Mouse (Mus musculus): Measurements from ENCODE around the gene Luc7l.

Gene Luc7l

DNA sequence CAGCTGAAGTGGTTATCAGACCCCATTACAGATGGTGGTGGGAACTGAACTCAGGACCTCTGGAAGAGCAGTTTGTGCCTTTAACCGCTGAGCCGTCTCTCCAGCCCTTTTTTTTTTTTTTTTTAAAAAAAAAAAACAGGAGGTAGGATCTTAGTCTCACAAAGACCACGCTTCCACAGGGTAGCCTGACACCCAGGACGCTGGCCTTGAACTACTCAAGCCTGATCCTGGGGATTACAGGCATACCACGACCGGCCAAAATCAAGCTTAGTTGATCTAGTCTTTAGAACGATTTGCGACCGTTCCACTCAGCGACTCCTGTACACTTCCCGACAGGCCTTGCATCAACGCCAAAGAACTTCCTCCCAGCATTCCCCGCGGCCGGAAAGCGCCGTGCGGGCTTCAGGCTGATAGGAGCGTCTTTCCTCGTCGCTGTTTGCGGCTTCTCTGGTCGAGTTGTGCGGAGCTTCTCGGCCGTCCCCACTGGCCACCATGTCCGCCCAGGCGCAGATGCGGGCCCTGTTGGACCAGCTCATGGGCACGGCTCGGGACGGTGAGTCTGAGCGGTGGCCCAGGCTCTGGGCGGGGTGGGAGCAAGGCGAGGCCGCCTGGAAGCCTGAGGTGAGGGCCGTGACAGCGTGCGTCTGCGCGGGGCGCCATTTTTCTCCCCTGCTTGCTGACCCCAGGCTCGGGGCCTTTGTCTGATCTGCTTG, at the start of gene Luc7l:
Gene Luc7l (plus strand): TSS at position 358 of the 713 bp plus-strand sequence.
- DNase-seq (ENCODE audit: inconsistent age in 2 of 2, low spot score in 1 of 2): peak; percentile 95 to 99

DNA sequence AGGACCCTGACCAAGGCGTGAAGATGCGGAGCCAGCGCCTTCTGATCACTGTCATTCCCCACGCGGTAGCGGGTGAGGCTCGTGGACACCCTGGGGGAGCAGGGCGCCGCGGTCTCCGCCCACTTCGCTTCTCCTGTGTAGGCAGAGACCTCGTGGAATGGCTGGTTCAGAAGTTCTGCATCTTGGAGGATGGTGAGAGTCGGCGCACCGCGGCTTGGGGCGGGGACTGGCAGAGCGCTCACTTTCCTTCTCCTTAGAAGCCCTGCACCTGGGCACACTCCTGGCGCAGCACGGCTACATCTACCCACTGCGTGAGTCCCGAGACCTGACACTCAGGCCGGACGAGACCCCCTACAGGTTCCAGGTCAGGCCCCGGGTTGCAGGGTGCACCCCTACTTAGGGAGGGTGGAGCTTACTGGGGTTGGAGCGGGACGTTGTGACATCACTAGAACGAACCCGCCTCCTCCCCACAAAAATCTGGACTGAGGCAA, 49.3 kb upstream of the Luc7l start:
- DNase-seq (ENCODE audit: inconsistent age in 2 of 2, low spot score in 1 of 2): peak; percentile 82 to 93

DNA sequence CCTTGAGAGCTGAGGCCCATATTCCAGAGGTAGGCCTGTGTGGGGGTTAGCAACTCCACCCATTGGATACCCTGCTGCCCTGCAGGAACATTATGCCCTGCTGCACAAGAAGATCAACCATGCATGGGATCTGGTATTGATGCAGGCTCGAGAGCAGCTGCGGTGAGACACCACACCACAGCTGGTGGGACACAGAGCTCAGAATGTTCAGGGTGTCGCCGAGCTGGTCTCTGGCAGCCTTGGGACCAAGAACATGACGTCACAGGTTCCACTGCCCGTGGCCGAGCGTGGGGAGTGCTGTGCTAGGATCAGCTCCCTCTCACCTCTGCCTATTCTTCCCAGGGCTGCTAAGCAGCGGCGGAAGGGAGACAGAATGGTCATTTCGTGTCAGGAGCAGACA, 47.9 kb upstream of the Luc7l start:
- peak; percentile 57 to 62 for DNase-seq (ENCODE audit: inconsistent age in 2 of 2, low spot score in 1 of 2)

DNA sequence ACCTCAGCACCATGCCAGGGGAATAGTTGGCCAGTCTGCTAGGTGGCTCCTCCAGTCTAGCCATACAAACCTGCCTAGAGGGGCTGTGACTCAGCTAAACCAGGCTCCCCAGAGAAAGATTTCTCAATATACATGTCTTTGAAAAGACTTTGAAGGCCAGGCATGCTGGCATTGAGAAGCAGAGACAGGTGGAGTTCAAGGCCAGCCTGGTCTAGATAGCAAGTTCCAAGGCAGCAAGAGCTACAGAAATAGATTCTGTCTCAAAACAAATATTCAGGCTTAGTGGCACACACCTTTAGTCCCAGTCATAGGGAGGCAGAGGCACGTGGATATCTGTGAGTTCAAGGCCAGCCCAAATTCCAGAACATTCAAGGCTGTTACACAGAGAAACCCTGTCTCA, 46.3 kb upstream of the Luc7l start:
- DNase-seq (ENCODE audit: inconsistent age in 2 of 2, low spot score in 1 of 2): peak; percentile 77 to 88

DNA sequence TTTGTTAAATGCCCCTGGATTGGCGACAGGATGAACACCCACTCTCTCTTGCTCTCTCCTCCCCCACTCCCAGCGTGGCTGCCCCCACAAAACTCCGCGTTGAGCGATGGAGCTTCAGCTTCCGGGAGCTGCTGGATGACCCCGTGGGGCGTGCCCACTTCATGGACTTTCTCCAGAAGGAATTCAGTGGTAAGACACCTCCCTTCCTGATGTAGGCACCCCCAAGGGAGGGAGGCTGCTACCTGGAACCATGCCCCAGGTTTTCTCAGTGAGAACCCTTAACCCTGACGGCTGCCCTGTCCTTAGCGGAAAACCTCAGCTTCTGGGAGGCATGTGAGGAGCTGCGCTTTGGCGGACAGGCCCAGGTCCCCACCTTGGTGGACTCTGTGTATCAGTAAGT, 45.0 kb upstream of the Luc7l start, which contains the start of gene Arhgdig:
Gene Arhgdig (minus strand): TSS at position 101 of the 400 bp plus-strand sequence.
- no peak for DNase-seq (ENCODE audit: inconsistent age in 2 of 2, low spot score in 1 of 2)

DNA sequence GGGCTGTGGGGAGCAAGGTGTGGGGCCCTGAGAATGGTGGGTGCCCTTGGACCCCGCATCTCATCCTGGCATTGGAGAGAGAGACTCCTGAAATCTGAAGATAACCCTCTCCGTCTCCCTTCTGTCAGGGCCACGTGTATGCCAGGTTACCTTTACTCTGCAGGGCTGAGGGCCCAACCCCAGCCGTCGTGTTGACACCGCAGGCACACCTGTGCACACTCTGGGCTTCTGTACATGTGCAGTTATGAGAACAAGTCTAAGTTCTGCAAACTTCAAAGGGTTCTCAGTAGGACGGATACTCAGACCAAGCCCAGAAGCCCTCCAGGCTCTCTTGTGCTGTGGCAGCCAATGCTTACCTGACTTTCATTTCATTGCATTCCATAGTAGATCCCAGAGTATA, 40.5 kb upstream of the Luc7l start:
- DNase-seq (ENCODE audit: inconsistent age in 2 of 2, low spot score in 1 of 2): no peak

DNA sequence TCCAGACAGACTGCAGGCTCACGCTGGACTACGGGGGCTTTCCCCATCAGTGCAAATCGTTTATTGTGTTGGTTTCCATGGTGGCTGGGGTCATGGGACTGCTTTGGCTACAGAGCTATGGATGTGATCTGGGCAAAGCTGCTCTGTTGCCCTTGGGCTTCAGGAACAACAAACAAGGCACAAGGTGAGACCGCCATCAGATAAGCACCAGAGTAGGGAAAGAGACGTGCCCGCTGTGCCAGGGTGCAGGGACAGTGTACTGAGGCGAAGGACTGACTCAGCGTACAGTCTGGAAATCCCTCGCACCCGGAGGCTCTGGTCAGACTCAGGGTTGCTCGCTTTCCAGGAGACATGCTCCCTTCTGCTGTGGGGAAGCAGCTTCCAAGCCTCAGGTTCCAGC, 40.0 kb upstream of the Luc7l start:
- no peak for DNase-seq (ENCODE audit: inconsistent age in 2 of 2, low spot score in 1 of 2)

DNA sequence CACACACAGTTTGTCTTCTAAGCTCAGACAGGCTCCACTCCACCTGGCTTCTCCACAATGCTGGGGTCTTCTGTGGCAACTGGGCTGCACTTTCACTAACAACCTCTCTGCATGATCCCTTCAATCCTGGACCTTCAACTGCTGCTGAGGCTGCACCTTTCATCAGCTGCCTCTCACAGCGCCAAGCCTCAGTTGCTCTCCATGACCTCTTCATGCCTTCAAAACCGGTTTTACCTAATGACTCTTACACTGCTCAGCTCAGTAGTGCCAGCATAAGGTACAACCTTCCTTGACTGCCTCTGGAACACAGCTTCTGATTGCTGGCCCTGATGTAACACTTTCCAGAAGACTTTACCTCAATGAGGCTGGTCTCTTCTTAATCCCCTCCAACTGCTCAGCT, 31.2 kb upstream of the Luc7l start:
- no peak for DNase-seq (ENCODE audit: inconsistent age in 2 of 2, low spot score in 1 of 2)

DNA sequence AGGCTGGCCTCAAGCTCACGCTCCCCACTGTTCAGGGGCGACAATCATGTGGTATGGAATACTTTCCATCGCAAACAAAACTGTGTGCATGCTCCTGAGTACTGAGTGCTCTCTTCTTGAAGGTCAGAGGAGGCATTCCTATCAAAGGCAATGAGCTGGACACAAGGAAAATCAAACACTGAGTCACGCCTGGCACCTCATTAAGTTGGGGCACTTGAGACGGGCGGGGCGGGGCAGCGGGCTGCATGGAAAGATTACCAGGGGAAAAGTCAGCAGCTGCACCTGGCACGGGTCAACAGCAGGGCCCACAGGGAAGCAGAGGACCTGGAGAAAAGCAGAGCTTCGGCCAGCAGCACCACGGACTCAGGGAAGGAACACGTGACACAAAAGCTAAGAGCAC, 27.5 kb upstream of the Luc7l start:
- peak; percentile 39 to 48 for DNase-seq (ENCODE audit: inconsistent age in 2 of 2, low spot score in 1 of 2)

DNA sequence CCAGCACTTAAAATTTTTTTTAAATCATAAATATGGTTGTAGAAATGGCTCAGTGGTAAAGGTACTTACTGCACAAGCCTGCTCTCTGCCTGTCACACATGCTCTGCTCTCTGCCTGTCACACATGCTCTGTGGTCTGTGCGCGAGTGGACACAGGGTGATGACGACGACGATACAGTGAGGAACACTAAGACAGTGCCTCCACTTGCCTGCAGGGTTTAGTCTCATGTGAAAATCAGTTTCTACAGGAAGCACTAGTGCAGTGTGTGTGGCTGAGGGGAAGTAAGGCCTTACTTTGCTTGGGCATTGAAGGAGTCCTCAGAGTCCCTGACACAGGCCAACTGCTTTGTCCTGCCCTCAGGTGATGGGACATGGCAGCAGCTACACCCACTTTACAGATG, 22.9 kb upstream of the Luc7l start:
- no peak for DNase-seq (ENCODE audit: inconsistent age in 2 of 2, low spot score in 1 of 2)

DNA sequence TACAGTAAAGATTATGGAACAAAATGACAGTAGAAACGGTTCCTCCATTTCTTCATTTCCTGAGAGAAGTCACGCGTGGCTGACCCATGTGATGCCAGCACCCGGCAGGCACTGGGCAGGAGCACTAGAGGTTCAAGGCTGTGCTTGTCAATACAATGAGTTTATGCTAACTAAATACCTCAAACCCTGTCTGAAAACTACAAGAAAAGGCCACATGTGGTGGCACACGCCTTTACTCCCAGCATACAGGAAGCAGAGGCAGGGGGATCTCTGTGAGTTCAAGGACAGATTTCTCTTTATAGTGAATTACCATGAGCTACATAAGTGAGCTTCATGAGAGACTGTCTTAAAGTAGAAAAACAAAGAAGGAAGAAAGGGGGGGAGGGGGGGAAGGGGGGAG, 21.5 kb upstream of the Luc7l start:
- DNase-seq (ENCODE audit: inconsistent age in 2 of 2, low spot score in 1 of 2): no peak

DNA sequence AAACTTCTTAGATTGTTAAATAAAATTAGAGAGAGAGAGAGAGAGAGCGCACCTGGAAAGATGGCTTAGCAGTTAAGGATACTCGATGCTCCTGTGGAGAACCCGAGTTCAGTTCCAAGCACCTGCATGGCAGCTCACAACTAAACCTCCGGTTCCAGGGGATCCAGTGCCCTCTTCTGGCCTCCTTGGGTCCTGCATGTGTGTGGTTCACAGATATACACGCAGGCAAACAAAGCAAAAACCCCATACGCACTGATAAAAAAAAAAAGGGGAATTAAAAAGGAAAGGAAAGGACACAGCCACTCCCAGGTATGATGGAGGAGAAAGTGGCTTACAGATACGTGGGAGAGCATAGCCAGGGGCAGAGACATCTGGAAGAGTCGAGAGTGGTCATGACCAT, 19.8 kb upstream of the Luc7l start:
- DNase-seq (ENCODE audit: inconsistent age in 2 of 2, low spot score in 1 of 2): no peak

DNA sequence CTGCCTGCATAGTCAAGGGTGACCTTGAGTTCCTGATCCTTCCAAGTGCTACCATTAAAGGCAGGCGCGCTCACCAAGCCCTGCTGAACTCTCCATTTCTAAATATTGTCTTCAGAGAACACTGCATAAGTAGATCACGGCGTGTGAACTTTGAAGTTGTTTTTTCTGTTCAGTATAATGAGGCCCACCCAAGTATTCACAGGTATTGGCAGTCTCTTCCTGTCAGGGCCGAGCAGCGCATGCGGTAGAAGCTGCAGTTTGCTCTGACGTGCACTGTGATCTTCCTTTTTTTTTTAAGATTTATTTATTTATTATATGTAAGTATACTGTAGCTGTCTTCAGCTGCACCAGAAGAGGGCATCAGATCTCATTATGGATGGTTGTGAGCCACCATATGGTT, 18.3 kb upstream of the Luc7l start:
- no peak for DNase-seq (ENCODE audit: inconsistent age in 2 of 2, low spot score in 1 of 2)

DNA sequence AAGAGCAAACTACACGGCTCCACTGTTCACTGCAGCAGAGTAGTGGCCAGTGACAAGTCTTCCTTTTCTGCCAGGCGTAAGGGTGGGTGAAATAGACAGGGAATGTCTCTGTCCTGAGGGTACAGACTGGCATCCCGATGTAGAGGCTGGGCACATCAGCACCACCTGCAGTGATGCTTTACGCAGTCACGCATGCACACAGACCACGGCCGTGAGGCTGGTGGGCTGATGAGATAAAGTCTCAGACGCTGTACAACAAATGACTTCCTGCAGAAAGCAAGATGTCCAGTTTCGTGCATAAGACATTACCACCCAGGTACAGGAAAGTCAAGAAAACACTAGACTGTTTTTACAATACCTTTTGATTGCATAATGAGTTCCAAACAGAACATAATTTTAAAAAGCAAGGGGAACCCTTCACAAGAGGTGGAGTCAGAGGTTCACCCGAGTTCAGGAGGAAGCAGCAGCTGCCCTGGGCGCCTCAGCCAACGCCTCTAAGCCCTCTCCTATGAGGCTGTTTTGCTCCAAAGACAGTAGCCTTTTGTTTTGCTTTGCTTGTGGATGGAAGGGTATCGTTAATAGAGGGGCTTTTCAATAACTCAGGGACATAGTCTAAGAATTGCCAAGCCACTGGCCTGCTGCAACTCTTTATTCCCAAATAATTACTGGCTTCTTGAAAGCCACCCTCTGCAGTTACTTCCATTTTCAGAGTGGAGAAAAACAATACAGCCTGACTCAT, 17.4 kb upstream of the Luc7l start:
- DNase-seq (ENCODE audit: inconsistent age in 2 of 2, low spot score in 1 of 2): peak in 1 of 2 experiments; percentile 52

DNA sequence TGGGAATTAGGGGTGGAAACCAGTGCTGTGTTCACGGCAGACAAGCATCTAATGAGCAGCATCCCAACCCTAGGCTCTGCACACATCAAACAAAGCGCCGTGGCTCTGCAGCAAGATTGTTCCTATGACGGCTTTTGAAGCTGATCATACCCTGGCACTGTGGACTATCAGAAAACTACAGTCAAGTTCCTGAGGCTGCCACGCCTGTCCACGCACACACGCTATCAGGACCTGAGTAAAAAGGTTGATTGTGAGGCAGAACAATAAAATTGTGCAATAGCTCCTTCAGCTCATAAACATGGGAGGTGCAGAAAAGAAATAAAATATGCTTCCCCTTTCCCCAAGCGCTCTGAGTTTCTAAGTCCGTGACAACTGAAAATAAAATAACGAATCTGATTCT, 15.0 kb upstream of the Luc7l start:
- DNase-seq (ENCODE audit: inconsistent age in 2 of 2, low spot score in 1 of 2): no peak

DNA sequence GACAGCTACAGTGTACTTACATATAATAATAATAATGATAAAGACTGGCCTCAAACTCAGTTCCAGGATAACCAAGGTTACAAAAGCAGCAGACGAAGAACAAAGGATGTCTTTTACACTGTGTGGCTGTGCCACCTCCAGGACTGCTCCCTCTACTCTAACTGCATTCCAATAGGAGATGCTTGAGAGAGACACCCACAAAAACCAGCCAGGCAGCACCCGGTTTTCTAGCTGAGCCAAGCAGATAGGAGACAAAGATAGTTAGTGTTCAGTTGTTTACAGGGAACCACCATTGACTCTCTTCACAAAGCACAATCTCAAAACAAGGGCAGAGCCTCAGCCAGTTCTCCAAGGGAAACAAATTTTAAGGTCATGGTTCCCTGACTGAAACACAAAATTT, 13.1 kb upstream of the Luc7l start:
- DNase-seq (ENCODE audit: inconsistent age in 2 of 2, low spot score in 1 of 2): no peak

DNA sequence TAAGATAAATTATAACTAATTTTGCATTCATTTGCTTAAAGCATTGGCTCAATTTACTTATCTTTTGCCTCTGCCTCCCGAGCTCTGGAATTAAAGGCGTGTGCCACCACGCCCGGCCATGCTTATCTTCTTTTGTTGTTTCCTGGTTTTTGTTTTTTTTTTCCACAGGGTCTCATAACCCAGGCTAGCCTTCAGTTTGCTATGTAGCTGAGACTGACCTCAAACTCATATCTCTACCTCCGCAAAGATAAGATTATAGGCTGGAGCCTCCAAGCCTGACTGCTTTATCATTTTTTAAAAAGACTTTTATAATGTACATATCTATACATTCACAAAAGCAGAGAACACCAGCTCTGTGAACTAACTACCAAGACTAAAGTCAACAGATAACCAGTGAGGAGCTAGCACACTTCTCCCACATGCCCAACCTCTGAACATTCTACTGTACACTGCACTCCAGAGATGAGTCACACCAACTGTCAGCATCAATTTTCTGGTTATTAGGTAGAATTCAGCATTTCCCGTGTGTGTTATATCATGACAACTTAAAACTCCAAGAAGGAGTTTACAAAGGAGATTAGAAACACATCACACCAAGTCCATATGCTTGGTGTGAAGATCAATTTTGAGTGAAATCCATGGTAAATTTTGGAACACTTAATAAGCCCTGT, 12.4 kb upstream of the Luc7l start:
- DNase-seq (ENCODE audit: inconsistent age in 2 of 2, low spot score in 1 of 2): peak in 1 of 2 experiments; percentile 64

DNA sequence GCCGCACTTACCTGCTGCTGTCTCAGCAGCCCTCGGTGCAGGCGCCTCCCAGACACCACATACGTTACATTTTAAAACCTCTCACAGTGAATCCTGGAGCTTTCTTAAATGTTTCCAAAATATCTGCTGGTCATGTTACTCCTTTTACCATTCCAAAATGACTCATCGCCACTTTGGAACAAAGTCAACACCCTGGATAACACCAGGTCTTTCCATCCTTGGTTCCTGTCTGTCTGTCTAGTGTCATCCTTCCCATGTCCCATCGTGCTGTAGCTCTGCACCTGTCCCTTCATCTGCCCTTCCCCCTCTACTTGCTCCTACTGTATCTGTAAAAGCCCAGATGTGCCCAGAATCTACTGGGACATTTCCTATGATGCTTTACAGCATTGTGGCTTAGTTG, 11.7 kb upstream of the Luc7l start:
- DNase-seq (ENCODE audit: inconsistent age in 2 of 2, low spot score in 1 of 2): peak; percentile 37 to 77

DNA sequence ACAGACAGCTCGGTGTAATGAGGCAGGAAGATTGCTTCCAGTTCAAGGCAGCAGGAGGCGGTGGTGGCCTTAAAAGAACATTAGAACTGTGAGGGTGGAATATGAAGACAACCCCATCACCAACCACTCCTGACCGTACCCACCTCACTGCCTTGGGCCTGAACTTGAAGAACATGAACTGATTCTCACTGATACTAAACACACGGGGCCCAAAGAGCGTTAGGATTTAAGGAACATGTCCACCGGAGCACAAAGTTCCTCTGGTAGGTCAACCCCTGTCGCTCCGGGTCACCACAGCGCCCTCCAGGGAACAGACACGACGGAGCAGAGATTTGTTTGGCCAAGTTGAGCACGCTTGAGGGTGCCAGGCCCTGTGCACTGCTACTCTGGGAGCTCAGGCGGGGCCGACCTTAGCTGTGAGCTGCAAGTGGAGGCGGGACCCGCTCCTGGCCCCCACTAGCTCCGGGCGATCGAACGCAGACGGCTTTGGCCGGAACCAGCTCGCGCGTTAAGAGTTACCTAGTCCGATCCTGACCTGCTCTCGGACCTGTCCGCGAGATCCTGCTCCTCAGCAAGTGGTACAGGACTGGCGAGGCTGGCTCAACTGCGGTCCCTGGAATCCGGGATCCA, 9.1 kb upstream of the Luc7l start:
- peak; percentile 85 to 96 for DNase-seq (ENCODE audit: inconsistent age in 2 of 2, low spot score in 1 of 2)

DNA sequence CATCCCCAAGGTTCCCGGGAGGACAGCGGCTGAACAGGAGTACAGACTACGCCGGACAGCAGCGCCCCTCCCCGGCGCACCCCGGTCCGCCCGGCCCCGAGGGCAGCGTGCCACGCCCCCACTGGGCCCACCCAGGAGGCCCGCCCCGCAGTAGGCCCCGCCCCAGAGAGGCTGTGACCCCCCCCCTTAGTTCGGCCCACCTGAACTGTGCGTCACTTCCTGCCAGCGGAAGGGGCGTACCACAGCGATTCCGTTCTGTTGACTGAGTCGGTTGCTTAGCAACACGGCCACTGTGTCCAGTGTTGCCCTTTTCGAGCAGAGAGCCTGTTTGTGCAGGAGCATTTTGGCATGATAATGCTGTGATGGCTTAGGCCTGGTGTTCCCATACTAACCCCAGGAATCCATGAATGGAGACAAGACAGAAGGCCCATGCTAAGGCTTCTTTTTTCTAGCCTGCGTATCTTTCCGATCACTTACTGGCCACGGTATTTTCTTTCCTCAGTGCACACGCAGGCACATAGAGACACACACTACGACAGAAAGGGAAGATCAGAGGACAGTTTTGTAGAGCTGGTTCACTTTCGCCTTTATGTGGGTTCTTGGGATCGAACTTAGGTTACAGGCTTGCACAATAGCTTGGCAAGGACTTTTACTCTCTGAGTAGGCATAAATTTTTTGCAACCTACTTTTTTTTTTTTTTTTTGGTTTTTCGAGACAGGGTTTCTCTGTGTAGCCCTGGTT, 8.4 kb upstream of the Luc7l start, which contains the start of gene Fam234a:
Gene Fam234a (minus strand): TSS at position 142 of the 741 bp plus-strand sequence.
- DNase-seq (ENCODE audit: inconsistent age in 2 of 2, low spot score in 1 of 2): peak; percentile 96 to 98
